In genomic region chr12:100534028-100534427, GRCm38 (mm10) we compare ENCODE assay signal across 10 mouse cellular contexts. TPM values are rescaled to one million over a fixed set of nuclear protein-coding genes. Genes with fewer than 3 reads are reported as not detected.
DNase-seq lines count a peak whose midpoint lies in the region; ATAC-seq and TF ChIP-seq lines count a peak whose summit lies in the region.
"Had no signal": no experiment of that assay in that cellular context is flagged by ENCODE, and none has a peak within 500 bp of the region (broad histone marks: within the 10 kb centered on the region; RNA-seq: fewer than 3 reads in every experiment).

No protein-coding gene starts in this region.

- no peak for ATAC-seq in liver, embryonic 12.5 days
- ATAC-seq in midbrain, embryonic 16.5 days = no peak
- ATAC-seq in cerebellum, adult (ENCODE audit: insufficient number of reproducible peaks, low FRiP score, low TSS enrichment) = no peak

- H3K36me3 ChIP-seq in liver, adult 2 months (ENCODE audit: control insufficient read depth, insufficient read depth, low read length) = no peaks in the 10 kb centered on the region
- H3K36me3 ChIP-seq in liver, embryonic 12.5 days = no peaks in the 10 kb centered on the region
- H3K36me3 ChIP-seq in midbrain, embryonic 16.5 days (ENCODE audit: control insufficient read depth, insufficient read depth, low read length) = no peaks in the 10 kb centered on the region

- DNase-seq in adrenal gland, postnatal 10 days = peak; percentile 24
- no peak for DNase-seq in adrenal gland, postnatal 25 days
- no peak for DNase-seq in liver, adult 2 months (ENCODE audit: extremely low read depth, low read depth, low spot score)
- DNase-seq in heart, postnatal 10 days = peak; percentile 42 to 45
- no peak for DNase-seq in gastrocnemius, postnatal 36 days
- DNase-seq: adrenal gland, postnatal 36 days; thymus, postnatal 36 days had no signal

- intact Hi-C loops in heart, postnatal 10 days (cut with DNase I) = no loop called here
- intact Hi-C loops in gastrocnemius, postnatal 36 days (cut with DNase I) = no loop called here

- no peak overlapping the region for H3K4me3 ChIP-seq in liver, adult 2 months (ENCODE audit: insufficient read depth, low read depth, low read length)
- no peak overlapping the region for H3K4me3 ChIP-seq in liver, embryonic 12.5 days
- no peak overlapping the region for H3K4me3 ChIP-seq in midbrain, embryonic 16.5 days (ENCODE audit: low read depth, low read length)

- H3K79me2 ChIP-seq in liver, adult 2 months (ENCODE audit: control insufficient read depth, insufficient read depth, low read length) = no peaks in the 10 kb centered on the region

- H3K4me2 ChIP-seq in liver, embryonic 12.5 days = no peak overlapping the region
- H3K4me2 ChIP-seq in midbrain, embryonic 16.5 days (ENCODE audit: low read length) = no peak overlapping the region

- peak overlapping the region; percentile 77 for H3K27ac ChIP-seq in liver, adult 2 months (replicated peaks; ENCODE audit: insufficient read depth, low read depth, low read length)
- H3K27ac ChIP-seq in liver, embryonic 12.5 days = no peak overlapping the region
- H3K27ac ChIP-seq in midbrain, embryonic 16.5 days (ENCODE audit: low read length) = peak overlapping the region; percentile 51; the same call in 1 of the 2 replicates

- peaks cover 2% of the 10 kb centered on the region; the same call in 1 of the 2 replicates for H3K4me1 ChIP-seq in liver, adult 2 months (ENCODE audit: control insufficient read depth, insufficient read depth, low read length)
- H3K4me1 ChIP-seq in liver, embryonic 12.5 days = peaks cover 9% of the 10 kb centered on the region
- H3K4me1 ChIP-seq in midbrain, embryonic 16.5 days (ENCODE audit: control insufficient read depth, insufficient read depth, low read length) = no peaks in the 10 kb centered on the region

- 73% methylated on average over 3 of the region's 3 CpGs for WGBS in liver, adult 2 months
- WGBS in liver, embryonic 12.5 days (ENCODE audit: insufficient replicate concordance) = 66% methylated on average over 3 of the region's 3 CpGs
- WGBS in midbrain, embryonic 16.5 days = 41% methylated on average over 3 of the region's 3 CpGs

- H3K9me3 ChIP-seq in liver, embryonic 12.5 days (replicated peaks) = no peaks in the 10 kb centered on the region
- H3K9me3 ChIP-seq in midbrain, embryonic 16.5 days (replicated peaks; ENCODE audit: control insufficient read depth, low read length, poor library complexity, severe bottlenecking) = no peaks in the 10 kb centered on the region

- no peaks in the 10 kb centered on the region for H3K27me3 ChIP-seq in liver, adult 2 months (ENCODE audit: control insufficient read depth, insufficient read depth, low read length)
- no peaks in the 10 kb centered on the region for H3K27me3 ChIP-seq in liver, embryonic 12.5 days (replicated peaks)
- no peaks in the 10 kb centered on the region for H3K27me3 ChIP-seq in midbrain, embryonic 16.5 days (ENCODE audit: control insufficient read depth, insufficient read depth, low read depth, low read length)

- TF ChIP-seq CTCF in liver, adult 2 months (IDR thresholded peaks at IDR 0.05; ENCODE audit: low read depth, low read length) = no peak

- no peak overlapping the region for H3K9ac ChIP-seq in liver, adult 2 months (ENCODE audit: low read depth, low read length)
- H3K9ac ChIP-seq in liver, embryonic 12.5 days = no peak overlapping the region
- H3K9ac ChIP-seq in midbrain, embryonic 16.5 days (ENCODE audit: low read depth, low read length) = no peak overlapping the region

- TF ChIP-seq POLR2A in liver, adult 2 months (IDR thresholded peaks at IDR 0.05; ENCODE audit: extremely low read depth, insufficient read depth, low read length) = no peak

RNA-seq across cellular contexts. Expression of gene Ttc7b, which starts 13.4 kb away (rescaled TPM):
- total RNA-seq in adrenal gland, postnatal 10 days (2021) = 10 to 100 TPM; 63.4 to 85.3 TPM
- 72.3 and 92.8 TPM in 2 replicates for total RNA-seq in adrenal gland, postnatal 25 days (2021)
- total RNA-seq in liver, adult 2 months (2014; rRNA removed) = 7.7 and 10.1 TPM in 2 replicates
- 10.7 and 10.9 TPM in 2 replicates for polyA plus RNA-seq in liver, adult 2 months (2012; rRNA removed)
- 2.2 and 3.1 TPM in 2 replicates for polyA plus RNA-seq in liver, embryonic 12.5 days (2016; fragmentation: Nextera tagmentation; extraction: Ambion mirVana)
- total RNA-seq in heart, postnatal 10 days (2021) = 10 to 100 TPM; 70.5 to 78.3 TPM
- polyA plus RNA-seq in midbrain, embryonic 16.5 days (2015; fragmentation: Nextera tagmentation; extraction: Ambion mirVana) = 7.2 and 7.9 TPM in 2 replicates
- 100 to 1,000 TPM; 138 to 139 TPM for total RNA-seq in gastrocnemius, postnatal 36 days (2021)

Comparison
In these comparisons a context has a peak if more than half of its experiments do, and no peak if none do; other contexts are left out.
1. DNase-seq: peak in adrenal gland, postnatal 10 days (single experiment) and heart, postnatal 10 days (2 of 2); none in adrenal gland, postnatal 25 days (single experiment), liver, adult 2 months (single experiment) and gastrocnemius, postnatal 36 days (0 of 2).